Mouse (Mus musculus) heart, postnatal 0 days (tissue): ENCODE measurements around the gene Atrnl1. TPM values are rescaled to one million over a fixed set of nuclear protein-coding genes. Genes with fewer than 3 reads are reported as not detected.

Experiments
- ATAC-seq: fragments of 200-750 bp; cut with Nextera tagmentation; 2 replicates; pipeline ENCODE4 v1.8.0; 2017; ENCODE audit warnings: low read depth, moderate number of reproducible peaks, moderate library complexity; ENCODE audit not compliant: insufficient read depth
- DNase-seq: peaks from one replicate; pipeline ENCODE4 v3.0.0-alpha.2; 2016; ENCODE audit warnings: low spot score
- H3K27ac ChIP-seq: fragments of 300-500 bp; sonication (generic); 2 replicates; pipeline ENCODE4 v1.5.1; 2014; ENCODE audit warnings: low read depth, mild to moderate bottlenecking
- H3K27me3 ChIP-seq: fragments of 300-500 bp; sonication (generic); 2 replicates; pipeline ENCODE4 v1.6.1; 2014; ENCODE audit warnings: low read length, mixed read lengths; ENCODE audit not compliant: control insufficient read depth, insufficient read depth
- H3K36me3 ChIP-seq: fragments of 300-500 bp; sonication (generic); replicated peaks from 2 replicates; pipeline ENCODE4 v1.6.1; 2014; ENCODE audit warnings: low read length, mixed read lengths; ENCODE audit not compliant: control insufficient read depth, insufficient read depth
- H3K4me1 ChIP-seq: fragments of 300-500 bp; sonication (generic); 2 replicates; pipeline ENCODE4 v1.6.1; 2014; ENCODE audit warnings: antibody characterized with exemption; ENCODE audit not compliant: control insufficient read depth, insufficient read depth
- H3K4me2 ChIP-seq: fragments of 300-500 bp; sonication (generic); 2 replicates; pipeline ENCODE4 v1.6.1; 2014; ENCODE audit warnings: low read depth, mild to moderate bottlenecking, low read length, moderate library complexity
- H3K4me3 ChIP-seq: fragments of 300-500 bp; sonication (generic); 2 replicates; pipeline ENCODE4 v1.5.1; 2014; ENCODE audit warnings: low read depth, low read length
- H3K9ac ChIP-seq: fragments of 300-500 bp; sonication (generic); replicated peaks from 2 replicates; pipeline ENCODE4 v1.6.1; 2014; ENCODE audit warnings: low read depth, low read length, mixed read lengths
- H3K9me3 ChIP-seq: fragments of 300-500 bp; sonication (generic); replicated peaks from 2 replicates; pipeline ENCODE4 v1.6.1; 2016; ENCODE audit warnings: low read length; ENCODE audit not compliant: control insufficient read depth
- CTCF ChIP-seq: IDR thresholded peaks from 2 replicates; pipeline ENCODE4 v1.5.1; 2016; ENCODE audit warnings: antibody characterized with exemption, control low read depth, low read depth
- EP300 ChIP-seq: IDR thresholded peaks from 2 replicates; pipeline ENCODE4 v1.6.1; 2016; ENCODE audit warnings: antibody characterized with exemption, low read depth
- WGBS: fragments of 180-500 bp; shearing (Covaris S2); extraction: QIAGEN DNeasy Blood & Tissue Kit; methylation state at CpG from one replicate; pipeline ENCODE4 v1.1.7; 2014; 5-methylcytosine and 5-hydroxymethylcytosine counted together
- polyA plus RNA-seq: library from polyadenylated mRNA; unstranded; fragments of >200 nt; fragmentation: Nextera tagmentation; extraction: Ambion mirVana; gene quantifications from 2 replicates; pipeline ENCODE4 v1.2.1, GENCODE M21; 2015
- total RNA-seq: library from RNA; depleted of rRNA; stranded (reverse); fragments of >200 nt; gene quantifications from 2 replicates; pipeline ENCODE4 v1.2.3, GENCODE M21; 2014; ENCODE audit warnings: low replicate concordance

Gene Atrnl1
- total and polyA plus RNA-seq, 2 experiments from 2014 or later = 1.7 to 16.9 TPM

- Histone ChIP-seq H3K4me1 (no peaks in the 10 kb centered on the region), H3K9me3 (no peaks in the 10 kb centered on the region), H3K27ac (no peak overlapping the region), H3K4me2 (no peak overlapping the region), H3K36me3 (no peaks in the 10 kb centered on the region), H3K4me3 (no peak overlapping the region), H3K9ac (no peak overlapping the region), H3K27me3 (no peaks in the 10 kb centered on the region)
- TF ChIP-seq EP300 (no peak), CTCF (no peak)
- ATAC-seq (no peak), DNase-seq (no peak)
- WGBS = 68% methylated on average over 1 of the region's 1 CpGs
Observed at GRCm38 (mm10) chr19:57939166-57939565, 328.3 kb downstream of the Atrnl1 start.

- H3K27ac ChIP-seq = no peak overlapping the region
- no peak overlapping the region for H3K9ac ChIP-seq
- no peaks in the 10 kb centered on the region for H3K27me3 ChIP-seq
- 75% methylated on average over 8 of the region's 8 CpGs for WGBS
- H3K4me1 ChIP-seq = no peaks in the 10 kb centered on the region
- DNase-seq (no peak), ATAC-seq (no peak)
- TF ChIP-seq CTCF (no peak), EP300 (no peak)
- H3K9me3 ChIP-seq = no peaks in the 10 kb centered on the region
- H3K4me3 ChIP-seq = no peak overlapping the region
- H3K36me3 ChIP-seq = no peaks in the 10 kb centered on the region
- H3K4me2 ChIP-seq = no peak overlapping the region
Observed at GRCm38 (mm10) chr19:57941529-57941928, 330.7 kb downstream of the Atrnl1 start.

- WGBS = 84% methylated on average over 14 of the region's 14 CpGs
- Histone ChIP-seq H3K4me1 (no peaks in the 10 kb centered on the region), H3K9me3 (no peaks in the 10 kb centered on the region), H3K4me3 (no peak overlapping the region), H3K9ac (no peak overlapping the region), H3K4me2 (no peak overlapping the region), H3K27ac (no peak overlapping the region), H3K27me3 (no peaks in the 10 kb centered on the region), H3K36me3 (0 out of 2 replicates have a peak, but pooled peaks cover under 1% of the 10 kb centered on the region)
- TF ChIP-seq EP300 (no peak), CTCF (no peak)
- DNase-seq (no peak), ATAC-seq (no peak)
Observed at GRCm38 (mm10) chr19:57942281-57942680, 331.4 kb downstream of the Atrnl1 start.

- WGBS = 49% methylated on average over 2 of the region's 2 CpGs
- H3K27ac ChIP-seq = no peak overlapping the region
- no peak overlapping the region for H3K4me3 ChIP-seq
- DNase-seq (no peak), ATAC-seq (no peak)
- TF ChIP-seq EP300 = no peak
- TF ChIP-seq CTCF = no peak
- no peaks in the 10 kb centered on the region for H3K9me3 ChIP-seq
- 0 out of 2 replicates have a peak, but pooled peaks cover 3% of the 10 kb centered on the region for H3K36me3 ChIP-seq
- H3K9ac ChIP-seq = no peak overlapping the region
- no peaks in the 10 kb centered on the region for H3K27me3 ChIP-seq
- H3K4me2 ChIP-seq = no peak overlapping the region
- H3K4me1 ChIP-seq = no peaks in the 10 kb centered on the region
Observed at GRCm38 (mm10) chr19:57943308-57943707, 332.5 kb downstream of the Atrnl1 start.

GRCm38 (mm10) chr19:57944680-57945079 lies 333.8 kb downstream of the Atrnl1 start:
- WGBS = 82% methylated on average over 6 of the region's 6 CpGs
- 0 out of 2 replicates have a peak, but pooled peaks cover 3% of the 10 kb centered on the region for H3K36me3 ChIP-seq
- no peak overlapping the region for H3K9ac ChIP-seq
- DNase-seq (no peak), ATAC-seq (no peak)
- H3K27ac ChIP-seq = no peak overlapping the region
- no peaks in the 10 kb centered on the region for H3K4me1 ChIP-seq
- TF ChIP-seq CTCF (no peak), EP300 (no peak)
- no peaks in the 10 kb centered on the region for H3K9me3 ChIP-seq
- H3K27me3 ChIP-seq = no peaks in the 10 kb centered on the region
- no peak overlapping the region for H3K4me2 ChIP-seq
- H3K4me3 ChIP-seq = no peak overlapping the region

- H3K9ac ChIP-seq = no peak overlapping the region
- DNase-seq (no peak), ATAC-seq (no peak)
- no peak overlapping the region for H3K4me2 ChIP-seq
- H3K36me3 ChIP-seq = 0 out of 2 replicates have a peak, but pooled peaks cover 3% of the 10 kb centered on the region
- H3K4me1 ChIP-seq = no peaks in the 10 kb centered on the region
- TF ChIP-seq CTCF (no peak), EP300 (no peak)
- H3K4me3 ChIP-seq = no peak overlapping the region
- H3K27me3 ChIP-seq = no peaks in the 10 kb centered on the region
- no peaks in the 10 kb centered on the region for H3K9me3 ChIP-seq
- no peak overlapping the region for H3K27ac ChIP-seq
- WGBS = 88% methylated on average over 4 of the region's 4 CpGs
Observed at GRCm38 (mm10) chr19:57945626-57946250, 334.9 kb downstream of the Atrnl1 start.
